Mouse (Mus musculus) lung, postnatal 0 days (tissue): Measurements from ENCODE around the gene Ogfod2.

Experiments
- CTCF ChIP-seq: IDR thresholded peaks from 2 replicates; pipeline ENCODE4 v1.5.1; 2016; ENCODE audit warnings: antibody characterized with exemption, mild to moderate bottlenecking
- EP300 ChIP-seq: IDR thresholded peaks from 2 replicates; pipeline ENCODE4 v1.6.1; 2016; ENCODE audit warnings: antibody characterized with exemption, mild to moderate bottlenecking, control low read depth

- TF ChIP-seq CTCF (no peak), EP300 (no peak)
Measured at GRCm38 (mm10) chr5:124082941-124083688, 29.0 kb upstream of the Ogfod2 start.
